Mouse (Mus musculus): ENCODE data around the gene Cdkn2c. TPM values are rescaled to one million over a fixed set of nuclear protein-coding genes. Genes with fewer than 3 reads are reported as not detected.

Cdkn2c gene
- total and polyA plus RNA-seq, 2 experiments from 2014 or later = 6.4 to 13.4 TPM

GRCm38 (mm10) chr4:109665101-109665981, 1.6 kb downstream of the Cdkn2c start:
- H3K27me3 ChIP-seq (ENCODE audit: insufficient read depth, low read length) = no peaks in the 10 kb centered on the region; the same call in none of the 2 replicates
- DNase-seq = peak; percentile 72
- H3K4me1 ChIP-seq (ENCODE audit: insufficient read depth) = peaks cover 7% of the 10 kb centered on the region; the same call in 1 of the 2 replicates
- ATAC-seq = peak; percentile 70
- under 1% methylated on average over 48 of the region's 49 CpGs for WGBS
- H3K4me3 ChIP-seq (ENCODE audit: low read depth, low read length) = peak overlapping the region; percentile 62
- no peak overlapping the region for H3K27ac ChIP-seq (ENCODE audit: low read depth, low read length)
- H3K4me2 ChIP-seq (ENCODE audit: low read depth) = peak overlapping the region; percentile 97
- peak overlapping the region; percentile 74 for H3K9ac ChIP-seq
- no peaks in the 10 kb centered on the region for H3K36me3 ChIP-seq (ENCODE audit: insufficient read depth)
- TF ChIP-seq CTCF (IDR thresholded peaks at IDR 0.05; ENCODE audit: low read depth) = no peak
- no peaks in the 10 kb centered on the region for H3K9me3 ChIP-seq (ENCODE audit: low read length)

- H3K4me2 ChIP-seq (ENCODE audit: low read depth) = peak overlapping the region; percentile 97
- H3K4me1 ChIP-seq (ENCODE audit: insufficient read depth) = peaks cover 7% of the 10 kb centered on the region; the same call in 1 of the 2 replicates
- ATAC-seq = no peak
- 0 out of 2 replicates have a peak overlapping the region, but pooled peaks have one; percentile 62 for H3K4me3 ChIP-seq (ENCODE audit: low read depth, low read length)
- H3K36me3 ChIP-seq (ENCODE audit: insufficient read depth) = no peaks in the 10 kb centered on the region
- 14% methylated on average over 5 of the region's 5 CpGs for WGBS
- H3K27ac ChIP-seq (ENCODE audit: low read depth, low read length) = no peak overlapping the region
- no peak for TF ChIP-seq CTCF (IDR thresholded peaks at IDR 0.05; ENCODE audit: low read depth)
- H3K9me3 ChIP-seq (ENCODE audit: low read length) = no peaks in the 10 kb centered on the region
- H3K9ac ChIP-seq = no peak overlapping the region
- peaks cover 4% of the 10 kb centered on the region for H3K27me3 ChIP-seq (ENCODE audit: insufficient read depth, low read length)
- no peak for DNase-seq
Measured at GRCm38 (mm10) chr4:109664091-109664490, 2.9 kb downstream of the Cdkn2c start.

- Histone ChIP-seq H3K9me3 (ENCODE audit: low read length) (no peaks in the 10 kb centered on the region), H3K4me2 (ENCODE audit: low read depth) (no peak overlapping the region), H3K9ac (no peak overlapping the region), H3K27ac (ENCODE audit: low read depth, low read length) (no peak overlapping the region), H3K36me3 (ENCODE audit: insufficient read depth) (no peaks in the 10 kb centered on the region), H3K4me1 (ENCODE audit: insufficient read depth) (peaks cover 7% of the 10 kb centered on the region; the same call in 1 of the 2 replicates), H3K27me3 (ENCODE audit: insufficient read depth, low read length) (peaks cover 10% of the 10 kb centered on the region), H3K4me3 (ENCODE audit: low read depth, low read length) (no peak overlapping the region)
- ATAC-seq = no peak
- DNase-seq = no peak
- TF ChIP-seq CTCF (IDR thresholded peaks at IDR 0.05; ENCODE audit: low read depth) = no peak
- WGBS = 38% methylated on average over 5 of the region's 5 CpGs
Measured at GRCm38 (mm10) chr4:109662271-109662670, 4.7 kb downstream of the Cdkn2c start.

GRCm38 (mm10) chr4:109661183-109661582, 5.8 kb downstream of the Cdkn2c start:
- Histone ChIP-seq H3K36me3 (ENCODE audit: insufficient read depth) (no peaks in the 10 kb centered on the region), H3K9me3 (ENCODE audit: low read length) (no peaks in the 10 kb centered on the region), H3K4me3 (ENCODE audit: low read depth, low read length) (no peak overlapping the region), H3K4me2 (ENCODE audit: low read depth) (no peak overlapping the region), H3K9ac (no peak overlapping the region), H3K27me3 (ENCODE audit: insufficient read depth, low read length) (peaks cover 13% of the 10 kb centered on the region), H3K4me1 (ENCODE audit: insufficient read depth) (peaks cover 7% of the 10 kb centered on the region; the same call in 1 of the 2 replicates), H3K27ac (ENCODE audit: low read depth, low read length) (no peak overlapping the region)
- no peak for TF ChIP-seq CTCF (IDR thresholded peaks at IDR 0.05; ENCODE audit: low read depth)
- no peak for DNase-seq
- 46% methylated on average over 5 of the region's 5 CpGs for WGBS
- ATAC-seq = no peak

- H3K9me3 ChIP-seq (ENCODE audit: low read length) = no peaks in the 10 kb centered on the region
- DNase-seq (no peak), ATAC-seq (no peak)
- peaks cover 7% of the 10 kb centered on the region; the same call in 1 of the 2 replicates for H3K4me1 ChIP-seq (ENCODE audit: insufficient read depth)
- H3K27ac ChIP-seq (ENCODE audit: low read depth, low read length) = no peak overlapping the region
- no peak overlapping the region for H3K4me3 ChIP-seq (ENCODE audit: low read depth, low read length)
- TF ChIP-seq CTCF (IDR thresholded peaks at IDR 0.05; ENCODE audit: low read depth) = no peak
- H3K4me2 ChIP-seq (ENCODE audit: low read depth) = no peak overlapping the region
- H3K9ac ChIP-seq = no peak overlapping the region
- H3K36me3 ChIP-seq (ENCODE audit: insufficient read depth) = no peaks in the 10 kb centered on the region
- H3K27me3 ChIP-seq (ENCODE audit: insufficient read depth, low read length) = peaks cover 18% of the 10 kb centered on the region
- WGBS = 74% methylated on average over 3 of the region's 3 CpGs
Measured at GRCm38 (mm10) chr4:109660568-109660967, 6.4 kb downstream of the Cdkn2c start.

GRCm38 (mm10) chr4:109659571-109659970, 7.4 kb downstream of the Cdkn2c start:
- no peak overlapping the region for H3K4me3 ChIP-seq (ENCODE audit: low read depth, low read length)
- H3K27me3 ChIP-seq (ENCODE audit: insufficient read depth, low read length) = peaks cover 21% of the 10 kb centered on the region
- no peak overlapping the region for H3K27ac ChIP-seq (ENCODE audit: low read depth, low read length)
- no peaks in the 10 kb centered on the region for H3K9me3 ChIP-seq (ENCODE audit: low read length)
- no peaks in the 10 kb centered on the region for H3K36me3 ChIP-seq (ENCODE audit: insufficient read depth)
- WGBS = 60% methylated on average over 2 of the region's 2 CpGs
- DNase-seq (no peak), ATAC-seq (no peak)
- H3K4me2 ChIP-seq (ENCODE audit: low read depth) = no peak overlapping the region
- no peak for TF ChIP-seq CTCF (IDR thresholded peaks at IDR 0.05; ENCODE audit: low read depth)
- no peak overlapping the region for H3K9ac ChIP-seq
- no peaks in the 10 kb centered on the region for H3K4me1 ChIP-seq (ENCODE audit: insufficient read depth)

- no peaks in the 10 kb centered on the region for H3K9me3 ChIP-seq (ENCODE audit: low read length)
- 38% methylated on average over 8 of the region's 8 CpGs for WGBS
- ATAC-seq (no peak), DNase-seq (no peak)
- H3K4me2 ChIP-seq (ENCODE audit: low read depth) = no peak overlapping the region
- H3K36me3 ChIP-seq (ENCODE audit: insufficient read depth) = no peaks in the 10 kb centered on the region
- H3K9ac ChIP-seq = no peak overlapping the region
- TF ChIP-seq CTCF (IDR thresholded peaks at IDR 0.05; ENCODE audit: low read depth) = no peak
- H3K4me3 ChIP-seq (ENCODE audit: low read depth, low read length) = no peak overlapping the region
- H3K27ac ChIP-seq (ENCODE audit: low read depth, low read length) = no peak overlapping the region
- peaks cover 21% of the 10 kb centered on the region for H3K27me3 ChIP-seq (ENCODE audit: insufficient read depth, low read length)
- H3K4me1 ChIP-seq (ENCODE audit: insufficient read depth) = no peaks in the 10 kb centered on the region
Measured at GRCm38 (mm10) chr4:109658826-109659225, 8.2 kb downstream of the Cdkn2c start.

All from forebrain, postnatal 0 days (tissue).